Mouse (Mus musculus) left cerebral cortex, adult 9 months (tissue): ENCODE data around the gene 1700029H14Rik.

Source experiments
- DNase-seq, 2 experiments: peaks; one replicate each; pipeline ENCODE4 v3.0.0; 2022; ENCODE audit warnings: low spot score in 2 of 2

1700029H14Rik gene

DNA sequence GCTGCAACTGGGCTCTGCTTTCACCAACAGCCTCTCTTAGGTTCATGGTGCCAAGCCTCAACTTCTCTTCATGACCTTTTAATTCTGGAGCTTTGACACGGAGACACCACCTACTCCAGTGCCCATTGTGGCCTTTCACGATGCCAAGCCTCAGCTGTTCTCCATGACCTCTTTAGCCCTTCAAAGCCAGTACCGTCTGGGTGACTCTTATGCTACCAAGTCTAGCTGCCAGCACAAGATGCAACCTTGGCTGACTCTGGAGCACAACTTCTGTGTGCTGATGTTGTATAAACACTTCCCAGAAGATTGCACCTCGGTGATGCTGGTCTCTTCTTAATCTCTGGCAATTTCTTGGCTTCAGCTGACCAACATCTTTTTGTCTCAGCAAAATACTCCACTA, 15.8 kb downstream of the 1700029H14Rik start:
- no peak for DNase-seq

DNA sequence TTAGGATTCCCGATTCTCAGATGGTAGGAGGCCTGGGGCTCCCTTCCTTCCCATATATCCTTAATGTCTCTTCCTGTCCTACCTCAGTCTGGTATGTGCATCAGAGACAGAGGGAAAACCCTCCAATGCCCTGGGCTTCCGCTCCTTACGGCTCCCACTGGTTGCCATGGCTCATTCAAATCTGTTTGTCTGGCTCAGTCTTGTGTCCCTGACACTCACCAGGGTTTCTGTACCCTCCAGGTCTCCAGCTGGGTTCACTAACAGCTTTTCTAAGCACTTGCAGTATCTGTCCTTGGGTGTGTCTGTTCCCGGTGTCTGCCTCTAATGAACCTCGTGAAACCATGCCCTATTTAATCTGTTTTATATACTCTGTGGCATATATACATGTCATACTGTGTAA, 20.7 kb downstream of the 1700029H14Rik start:
- DNase-seq = no peak

DNA sequence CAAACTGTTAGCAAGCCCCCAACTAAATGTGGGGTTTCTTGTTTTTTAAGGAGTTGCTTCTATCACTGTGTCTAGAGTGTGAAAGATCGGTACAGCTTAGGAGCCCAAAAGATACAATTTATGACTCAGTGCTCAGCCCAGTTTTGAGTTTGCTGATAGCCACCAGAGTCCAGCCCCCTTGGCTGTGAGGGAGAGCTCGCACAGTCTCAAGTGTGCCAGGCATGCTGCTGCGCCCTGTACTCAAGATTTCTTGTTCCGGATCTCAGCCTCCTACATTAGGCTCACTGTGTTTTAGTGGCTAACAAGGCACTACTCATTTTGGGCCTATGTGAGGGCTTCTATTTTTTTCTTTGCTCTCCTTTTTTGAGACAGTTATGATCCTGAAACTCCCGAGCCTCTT, 22.1 kb downstream of the 1700029H14Rik start:
- DNase-seq = no peak

DNA sequence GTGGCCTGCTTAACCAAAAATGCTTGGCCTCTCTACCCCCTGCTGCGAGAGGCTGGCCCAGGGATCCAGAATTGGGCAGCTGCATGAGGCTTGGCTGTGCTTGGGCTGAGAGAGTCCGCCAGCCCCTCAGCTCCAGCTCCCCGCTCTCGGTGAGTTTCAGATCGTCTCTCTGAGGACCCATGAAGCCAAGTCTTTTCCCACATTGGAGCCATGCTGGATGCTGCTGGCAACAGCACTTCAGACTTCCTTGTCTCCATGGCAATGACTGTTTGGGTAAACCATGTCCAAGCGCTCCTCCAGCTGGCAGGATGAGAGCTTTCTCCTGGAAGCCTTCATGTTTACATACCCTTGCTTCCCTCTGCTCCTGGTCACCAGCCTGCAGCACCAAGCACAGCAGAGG, 23.4 kb downstream of the 1700029H14Rik start:
- DNase-seq = peak; percentile 45 to 66

DNA sequence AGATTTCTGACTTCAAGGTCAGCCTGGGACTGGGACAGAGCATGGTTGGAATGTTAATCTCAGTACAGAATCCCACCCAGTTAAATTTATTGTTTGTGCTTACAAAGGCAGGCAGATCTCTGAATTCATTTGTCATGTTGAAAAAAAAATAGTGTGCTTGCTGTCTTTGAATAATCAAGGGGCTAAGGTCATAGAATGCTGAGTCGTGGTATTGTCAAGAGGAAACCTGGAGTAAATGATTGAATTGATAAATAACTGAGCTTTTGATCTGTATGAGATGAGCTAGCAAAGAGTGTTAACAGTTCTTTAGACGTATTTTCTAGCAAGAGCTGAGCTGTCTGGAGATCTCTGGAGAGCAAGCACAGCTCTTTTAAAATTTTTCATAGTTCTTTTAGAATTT, 25.2 kb downstream of the 1700029H14Rik start:
- DNase-seq = no peak

DNA sequence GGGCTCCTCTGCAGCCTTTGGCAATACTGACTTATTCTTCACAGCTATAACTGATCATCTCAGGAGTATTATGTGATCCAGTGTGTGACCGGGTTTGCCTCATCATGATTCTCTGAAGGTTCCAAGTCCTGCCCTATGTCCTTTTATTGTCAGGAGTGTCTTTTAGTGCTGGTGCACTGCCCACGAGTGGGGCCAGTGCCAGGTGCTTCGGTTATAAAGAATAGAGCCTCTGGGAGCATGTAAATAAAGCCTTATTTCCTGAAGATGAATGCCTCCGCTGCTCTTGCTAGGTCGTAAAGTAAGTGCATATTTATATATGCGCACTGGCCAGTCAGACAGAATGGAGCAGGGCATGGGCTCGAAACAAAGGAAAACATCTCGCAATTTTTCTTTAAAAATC, 29.1 kb downstream of the 1700029H14Rik start:
- no peak for DNase-seq

DNA sequence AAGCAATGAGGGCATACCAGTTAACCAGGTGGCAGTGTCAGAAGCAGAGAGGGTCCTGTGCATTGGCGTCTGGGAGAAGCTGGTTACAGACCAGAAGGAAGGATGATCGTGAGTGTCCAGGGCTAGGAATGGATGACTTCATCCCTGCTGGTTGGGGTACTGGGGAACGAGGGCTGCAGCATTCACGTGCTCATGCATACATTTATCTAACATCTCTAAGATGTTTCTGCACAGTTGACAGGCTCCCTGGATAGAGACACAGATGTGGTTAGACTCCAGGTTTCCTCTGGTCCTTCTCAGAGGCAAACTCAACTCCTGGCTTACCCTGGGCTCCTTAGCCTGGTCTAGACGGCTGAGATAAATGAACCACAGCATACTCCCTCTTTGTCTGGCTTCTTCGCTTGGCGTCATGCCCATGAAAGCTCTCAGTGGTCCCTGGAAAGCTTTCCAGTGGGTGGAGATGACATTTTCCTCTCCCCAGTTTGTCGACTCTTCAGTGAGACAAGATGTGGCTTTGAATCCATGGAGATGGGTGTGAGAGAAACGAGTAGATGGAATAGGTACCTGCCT, 30.6 kb downstream of the 1700029H14Rik start:
- no peak for DNase-seq

DNA sequence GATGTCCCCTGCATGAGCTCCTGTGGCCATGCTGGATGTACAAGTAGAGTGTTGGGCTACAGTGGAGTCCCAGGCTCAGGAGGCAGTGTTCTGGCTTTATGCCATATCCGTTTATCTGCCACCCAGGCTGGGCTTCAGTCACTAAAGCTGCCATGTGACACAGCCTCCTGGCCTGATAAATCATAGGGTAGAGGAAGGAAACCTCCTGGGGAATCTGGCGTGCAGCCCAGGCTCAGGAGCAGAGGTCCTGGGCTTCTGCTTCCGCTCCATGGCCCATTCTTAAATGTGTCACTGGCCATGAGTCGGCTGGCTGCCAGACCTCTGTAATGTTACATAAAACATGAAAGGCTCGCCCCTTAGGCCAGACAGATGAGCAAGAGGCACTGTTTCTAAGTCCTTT, 31.3 kb downstream of the 1700029H14Rik start:
- peak in 1 of 2 experiments; percentile 46 for DNase-seq

DNA sequence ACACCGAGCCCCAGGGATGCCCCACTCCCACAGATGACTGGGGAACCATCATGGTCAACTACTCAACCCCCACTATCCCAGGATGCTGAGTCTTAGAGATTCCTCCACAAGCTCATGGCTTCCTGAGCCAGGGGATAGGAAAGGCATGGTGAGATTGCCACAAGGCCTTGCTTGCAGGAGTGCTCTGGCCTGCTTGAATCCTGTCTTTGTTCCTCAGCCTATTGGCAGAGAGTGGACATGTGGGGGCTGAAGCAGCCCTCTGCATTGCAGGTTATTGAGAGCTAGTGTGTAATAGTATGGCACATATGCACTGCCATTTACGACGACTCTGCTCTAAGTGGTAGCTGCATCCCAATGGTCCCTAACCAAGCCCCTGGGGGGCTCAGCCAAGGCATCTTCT, 31.9 kb downstream of the 1700029H14Rik start:
- DNase-seq = no peak

DNA sequence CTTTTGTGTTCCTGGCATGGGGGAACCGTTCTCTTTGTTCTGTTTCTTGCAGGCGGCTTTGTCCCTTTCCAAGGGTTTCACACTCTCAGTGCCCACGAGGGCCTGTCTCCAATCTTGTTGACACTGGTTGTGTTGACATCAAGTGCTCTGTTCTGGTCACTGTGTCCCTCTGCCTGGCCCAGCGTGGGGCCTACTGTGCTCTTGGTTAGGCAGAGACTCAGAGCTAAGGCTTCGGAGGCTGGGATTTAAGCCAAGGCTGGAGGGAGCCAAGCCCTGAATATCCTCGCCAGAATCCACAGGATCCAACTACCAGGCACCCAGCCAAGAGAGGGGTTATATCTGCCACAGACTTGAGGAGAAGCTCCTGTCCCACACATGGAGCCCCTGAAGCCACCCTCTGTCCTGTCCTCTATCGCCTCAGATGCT, 32.4 kb downstream of the 1700029H14Rik start:
- peak in 1 of 2 experiments; percentile 57 for DNase-seq

DNA sequence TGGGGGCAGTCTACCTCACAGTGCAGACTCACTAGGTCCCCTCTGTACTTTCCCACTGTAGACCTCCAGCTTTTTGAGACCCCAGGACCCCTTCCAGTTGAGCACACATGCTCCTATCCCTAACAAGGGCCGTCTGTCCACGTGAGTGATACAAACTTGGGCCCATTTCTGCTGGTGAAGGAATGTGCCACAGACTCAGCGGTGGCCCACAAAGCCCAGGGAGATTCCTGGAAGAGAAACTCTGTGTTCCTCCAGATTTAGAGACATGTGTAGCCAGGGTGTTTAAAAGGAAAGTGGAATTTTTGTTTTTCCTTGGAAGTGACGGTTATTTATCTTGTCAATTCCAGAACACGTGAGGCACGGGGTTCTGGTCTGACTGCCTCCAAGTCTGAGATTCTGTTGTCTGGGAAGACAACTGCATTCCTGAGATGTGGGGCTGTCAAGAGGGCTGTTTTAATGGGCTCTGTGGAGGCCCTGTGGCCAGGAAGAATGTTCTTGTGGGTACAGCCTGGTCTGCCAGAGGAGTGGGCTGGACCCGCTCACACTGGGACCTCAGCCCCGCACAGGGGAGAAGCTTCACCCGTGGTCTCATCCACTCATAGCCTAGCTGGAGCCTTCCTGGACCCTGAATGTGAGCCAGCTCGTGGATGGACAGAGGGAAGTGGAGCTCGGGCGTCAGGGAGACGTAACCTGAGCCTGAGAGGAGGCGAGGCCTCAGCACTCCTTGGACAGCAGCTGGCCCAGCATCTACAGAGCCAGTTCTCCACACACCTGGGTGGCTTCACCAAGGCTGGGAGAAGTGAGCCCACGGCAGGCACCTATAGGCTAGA, 33.0 kb downstream of the 1700029H14Rik start:
- DNase-seq = no peak

DNA sequence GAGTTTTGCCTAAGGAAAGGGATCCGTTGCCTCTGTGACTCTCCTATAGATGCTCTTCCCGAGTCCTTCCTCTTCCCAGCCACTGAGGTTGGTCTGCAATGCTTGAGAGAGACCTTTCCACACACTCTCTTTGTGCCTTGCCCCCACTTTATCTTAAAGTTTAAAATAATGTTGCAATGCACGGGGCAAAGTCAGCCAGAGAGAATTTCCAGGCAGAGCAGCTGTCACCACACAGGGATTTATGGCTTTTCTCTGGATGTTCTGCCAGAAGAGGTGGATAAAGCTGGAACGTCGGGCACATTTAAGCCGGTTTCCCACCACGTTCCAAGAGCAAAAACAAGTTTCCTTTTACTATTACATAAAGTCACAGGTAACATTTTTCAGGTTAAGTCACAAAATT, 40.9 kb downstream of the 1700029H14Rik start:
- no peak for DNase-seq

DNA sequence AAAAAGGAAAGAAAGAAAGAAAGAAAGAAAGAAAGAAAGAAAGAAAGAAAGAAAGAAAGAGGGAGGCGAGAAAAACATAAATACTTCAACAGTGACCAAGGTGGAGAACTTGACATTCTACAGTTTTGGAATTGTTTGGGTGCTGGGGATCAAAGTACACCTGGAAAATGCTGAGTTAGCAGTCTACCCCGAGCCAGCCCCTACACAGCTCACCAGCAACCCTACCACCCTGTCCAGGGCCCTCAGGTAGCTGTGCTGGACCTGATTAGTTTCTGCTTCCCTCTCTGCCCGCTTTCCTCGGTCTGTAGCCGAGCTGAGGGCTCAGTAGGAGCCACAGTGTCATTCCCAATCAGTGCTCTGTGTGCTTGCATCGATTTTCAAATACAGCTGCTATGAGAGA, 41.9 kb downstream of the 1700029H14Rik start:
- no peak for DNase-seq

DNA sequence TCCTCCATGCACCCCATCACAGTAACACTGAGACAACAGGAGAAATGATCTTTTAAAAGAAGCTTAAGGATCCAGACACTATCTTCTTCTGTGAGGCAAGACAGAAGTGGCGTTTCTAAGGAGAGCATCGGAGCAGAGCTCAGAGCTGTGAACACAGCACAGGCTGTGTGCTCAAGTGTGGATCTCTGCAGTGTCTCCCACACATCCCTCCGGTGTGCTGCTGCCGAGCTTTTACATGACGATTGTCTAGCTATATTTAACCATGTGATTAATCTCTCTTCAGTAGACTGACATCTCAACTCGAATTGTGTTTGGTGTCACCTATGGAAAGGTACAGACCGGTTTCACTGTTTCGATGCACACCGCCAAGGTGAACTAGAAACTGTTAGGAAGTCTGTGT, 42.8 kb downstream of the 1700029H14Rik start:
- DNase-seq = peak; percentile 52

DNA sequence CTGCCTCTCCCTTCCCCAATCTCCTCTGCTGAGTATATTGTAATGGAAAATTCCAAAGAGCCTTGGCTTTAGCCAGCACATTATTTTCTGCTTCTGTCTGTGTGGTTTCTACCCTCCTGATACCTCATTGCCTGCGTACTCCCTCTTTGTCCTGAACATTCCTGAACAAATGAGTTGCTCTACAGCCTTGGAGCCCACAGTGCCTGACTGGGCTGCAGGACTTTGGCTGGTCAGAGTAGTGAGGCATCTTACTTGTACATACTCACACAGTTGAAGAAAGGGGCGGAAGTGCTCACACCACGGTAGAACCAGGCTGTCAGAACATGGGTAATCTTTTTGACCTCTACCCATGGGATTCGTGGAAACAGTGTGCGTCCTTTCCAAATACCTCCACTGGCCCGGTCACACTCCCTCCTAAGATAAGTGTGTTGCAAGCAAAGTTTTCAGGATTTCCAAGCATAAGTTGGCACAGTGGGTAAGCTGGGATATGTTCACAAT, 44.9 kb downstream of the 1700029H14Rik start:
- no peak for DNase-seq

DNA sequence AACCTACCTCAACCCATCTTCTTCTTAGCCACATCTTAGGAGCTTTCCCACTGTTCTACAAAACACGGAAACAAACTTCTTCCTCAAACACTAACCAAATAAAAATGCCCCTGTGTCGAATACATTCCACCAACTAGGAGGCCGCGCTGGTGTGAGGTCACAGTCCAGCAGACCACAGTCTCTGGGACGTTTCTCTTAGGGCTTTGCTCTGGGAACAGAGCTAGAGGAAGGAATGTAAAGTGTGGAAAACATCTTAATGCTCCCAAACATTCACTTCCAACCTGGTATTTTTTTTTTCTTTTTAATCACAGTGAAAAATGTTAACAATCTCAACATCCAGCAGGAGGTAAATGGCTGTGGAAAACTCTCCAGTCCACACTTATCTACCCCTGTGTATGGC, 45.5 kb downstream of the 1700029H14Rik start:
- DNase-seq = no peak

DNA sequence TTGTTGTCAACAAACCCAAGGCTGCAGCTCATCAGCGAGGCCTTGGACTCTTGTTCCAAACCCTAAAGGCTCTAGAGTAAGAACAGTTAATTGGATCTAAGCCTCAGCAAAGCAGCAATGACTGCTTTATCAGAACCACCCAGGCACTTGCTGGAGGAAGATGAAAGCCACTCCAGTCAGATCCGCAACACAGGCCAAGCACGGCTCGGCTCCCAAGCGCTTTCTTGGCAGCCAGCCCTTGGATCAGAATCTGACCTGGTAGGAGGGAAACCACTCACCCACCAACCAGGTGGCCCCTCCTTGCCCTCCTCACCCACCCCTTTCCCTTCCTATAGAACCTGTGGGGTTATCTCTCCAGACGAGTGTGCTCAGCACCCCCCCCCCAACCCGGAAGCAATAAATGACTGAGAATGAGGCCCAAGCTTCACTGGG, 46.2 kb downstream of the 1700029H14Rik start:
- DNase-seq = no peak

DNA sequence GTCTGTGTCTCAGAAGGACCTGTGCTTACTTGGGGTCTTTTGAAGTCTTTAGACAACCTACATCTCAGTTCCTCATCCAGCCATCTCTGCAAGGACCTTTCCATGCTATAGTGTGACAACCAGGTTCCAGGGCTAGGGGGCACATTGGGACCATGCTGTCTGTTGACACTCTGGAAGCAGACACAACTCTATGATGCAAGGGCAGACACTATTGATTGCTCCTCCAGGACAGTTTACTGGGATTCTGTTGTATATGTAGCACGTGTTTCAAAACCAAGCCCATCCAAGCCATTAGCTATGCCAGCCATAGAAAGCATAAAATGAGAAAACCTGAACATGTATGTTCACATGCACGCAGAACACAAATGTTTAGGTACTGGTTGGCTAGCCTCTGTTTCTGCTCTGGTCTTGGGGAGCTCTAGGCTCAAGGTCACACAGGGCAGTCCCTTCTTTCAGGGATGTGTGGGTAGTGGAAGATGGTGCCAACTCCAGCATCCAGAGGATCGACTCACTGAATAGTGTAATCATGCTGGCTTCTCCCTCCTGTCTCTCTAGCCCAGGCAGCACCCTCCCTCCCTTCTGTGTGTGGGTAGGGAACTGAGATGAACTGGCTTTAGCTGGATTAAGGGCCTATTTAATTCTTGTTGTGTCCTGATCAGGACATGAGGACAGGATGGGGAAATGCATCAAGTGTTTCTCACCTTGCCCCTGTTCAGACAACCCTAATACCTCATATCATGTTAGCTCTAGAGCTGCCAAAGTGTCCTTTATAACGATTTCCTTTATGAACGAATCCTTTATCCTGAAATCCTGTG, 48.5 kb downstream of the 1700029H14Rik start:
- DNase-seq = no peak

DNA sequence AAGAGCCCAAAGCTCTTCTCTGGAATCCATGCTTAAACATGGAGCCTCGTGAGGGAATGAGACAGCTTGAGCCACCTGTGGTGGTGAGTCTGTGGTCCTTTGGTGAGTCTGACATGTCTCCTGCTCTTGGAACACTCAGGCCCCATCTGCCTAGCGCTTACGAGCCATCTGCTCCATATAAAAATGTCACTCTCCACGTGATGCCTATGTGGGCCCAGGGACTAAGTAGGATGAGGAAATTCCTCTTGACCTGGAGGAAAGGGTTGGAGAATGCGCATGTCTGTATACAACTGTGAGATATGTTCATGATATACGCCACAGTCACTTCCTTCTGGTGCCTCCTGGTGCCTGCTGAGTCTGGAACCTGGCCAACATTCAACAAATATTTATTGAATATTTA, 49.6 kb downstream of the 1700029H14Rik start:
- DNase-seq = no peak

DNA sequence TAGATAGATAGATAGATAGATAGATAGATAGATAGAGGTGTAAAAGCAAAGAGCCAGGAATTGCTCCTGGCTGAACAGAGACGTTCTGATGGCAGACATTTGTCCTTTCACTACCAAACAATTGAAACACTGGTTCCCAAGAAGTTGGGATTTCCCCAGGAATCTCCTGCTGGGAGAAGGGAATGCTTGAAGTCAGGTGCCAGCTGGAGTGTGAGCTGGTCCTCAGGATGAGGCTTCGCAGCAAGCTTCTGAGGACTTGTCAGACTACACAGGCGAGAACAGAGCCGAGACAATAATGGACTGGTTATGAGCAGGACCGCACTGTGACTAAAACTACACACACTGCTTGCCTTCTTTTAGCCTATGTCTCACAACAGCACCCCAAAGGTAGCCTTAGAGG, 50.2 kb downstream of the 1700029H14Rik start:
- no peak for DNase-seq

DNA sequence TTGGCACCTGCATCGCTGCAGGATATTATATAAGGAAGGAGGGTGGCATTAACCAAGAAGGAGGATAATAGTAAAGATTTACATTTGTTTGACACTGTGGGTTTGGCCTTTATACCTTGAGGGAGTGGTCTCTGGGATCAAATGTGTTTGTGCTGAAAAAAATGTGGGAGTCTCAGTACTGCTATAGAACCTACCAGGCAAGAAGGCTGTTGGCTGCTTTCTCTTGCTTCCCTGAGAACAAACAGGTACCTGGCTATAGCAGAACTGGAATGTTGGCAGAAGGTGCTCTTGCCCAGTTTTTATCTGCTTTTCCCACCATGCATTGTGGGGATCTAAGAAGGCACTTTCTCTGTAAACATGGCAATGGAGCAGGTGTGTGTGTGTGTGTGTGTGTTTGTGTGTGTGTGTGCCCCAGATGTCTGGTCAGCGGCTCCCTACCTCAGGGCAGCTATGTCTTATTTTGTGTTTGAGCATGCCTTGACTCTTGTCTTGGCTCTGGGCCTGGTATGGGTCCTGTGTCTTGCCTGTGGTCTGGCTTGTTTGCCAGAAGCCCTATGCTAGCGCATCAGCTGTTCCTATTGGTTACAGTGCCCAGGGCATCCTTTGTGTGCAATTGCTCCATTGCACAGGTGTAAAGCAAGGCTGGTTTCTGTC, 54.9 kb downstream of the 1700029H14Rik start:
- DNase-seq = no peak

DNA sequence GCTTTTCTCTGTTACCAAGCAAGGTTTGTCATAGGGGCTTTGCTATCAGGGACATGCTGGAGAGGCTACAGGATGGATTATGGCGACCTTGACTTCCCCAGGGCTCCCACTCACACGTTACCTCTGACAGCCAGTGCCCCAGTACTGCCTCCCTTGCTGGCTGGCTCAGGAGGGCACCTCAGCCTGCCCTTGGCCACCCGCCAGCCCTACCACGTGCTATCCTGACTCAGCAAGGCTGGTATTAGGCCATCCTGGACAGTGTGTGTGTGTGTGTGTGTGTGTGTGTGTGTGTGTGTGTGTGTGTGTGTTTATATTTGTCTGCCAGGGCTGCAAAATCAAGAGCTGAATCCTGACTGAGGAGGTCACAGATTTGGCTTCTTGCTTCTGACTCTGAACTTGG, 55.4 kb downstream of the 1700029H14Rik start:
- DNase-seq = no peak
